Mouse (Mus musculus) cerebellum, adult 2 months (tissue): ENCODE data around the gene Cbx4.

Source experiments
- CTCF ChIP-seq: fragments of 200-500 bp; IDR thresholded peaks from 2 replicates; pipeline ENCODE4 v1.5.1; 2011; ENCODE audit warnings: low read depth, mild to moderate bottlenecking, control low read depth, low read length, moderate library complexity, borderline replicate concordance; ENCODE audit not compliant: insufficient read depth
- POLR2A ChIP-seq: fragments of 200-500 bp; IDR thresholded peaks from 2 replicates; pipeline ENCODE4 v1.6.1; 2011; ENCODE audit warnings: low read length, control low read depth, borderline replicate concordance; ENCODE audit not compliant: insufficient read depth

DNA sequence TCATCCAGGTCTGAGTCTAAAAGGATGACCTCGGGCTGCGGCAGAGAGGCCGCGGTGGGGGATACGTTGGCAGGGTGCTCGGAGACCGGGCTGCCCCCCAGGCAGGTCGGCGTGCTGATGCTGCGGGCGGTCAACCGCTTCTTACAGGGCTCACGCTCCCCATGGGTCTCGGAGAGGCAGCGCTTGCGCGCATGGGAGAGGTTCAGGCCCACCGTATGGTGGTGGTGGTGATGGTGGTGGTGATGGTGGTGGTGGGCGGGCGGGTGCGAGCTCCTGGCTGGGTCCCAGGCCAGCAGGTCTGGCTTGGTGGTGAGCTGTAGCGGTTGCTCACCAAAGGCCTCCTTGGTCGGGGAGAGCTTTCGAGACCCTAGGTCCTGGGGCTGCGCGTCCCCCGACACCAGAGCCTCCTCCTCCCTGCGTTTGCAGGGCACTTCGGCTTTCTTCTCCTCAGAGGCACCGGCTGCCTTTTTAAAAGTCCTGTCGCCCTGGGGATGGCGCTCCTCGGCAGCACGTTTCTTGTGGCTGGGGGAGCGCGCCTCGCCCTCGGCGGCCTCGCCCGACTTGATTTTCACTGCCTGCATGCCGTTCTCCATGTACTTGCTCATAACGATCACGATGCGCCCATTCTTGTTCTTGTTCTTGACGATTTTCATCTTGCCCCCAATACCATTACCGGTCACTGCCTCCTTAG is 4.7 kb downstream of the Cbx4 start:
- TF ChIP-seq POLR2A (no peak), CTCF (no peak)
